Mouse (Mus musculus) left cerebral cortex, adult 8-10 months (tissue): ENCODE results near the gene Cbx2. TPM values are rescaled to one million over a fixed set of nuclear protein-coding genes. Genes with fewer than 3 reads are reported as not detected.
A peak's percentile ranks its signal among the peaks of the same experiment; 100 is the strongest.

Source experiments
- DNase-seq, 2 experiments: peaks; one replicate each; pipeline ENCODE4 v3.0.0; 2022; ENCODE audit warnings: low spot score in 2 of 2
- total RNA-seq, 4 experiments: library from RNA; stranded (reverse); gene quantifications; 2 replicates each; pipeline ENCODE4 v1.2.4; 2022

Cbx2 gene
- total RNA-seq, 4 experiments from 2014 or later: 2.2 to 3.3 (median 2.6) TPM

DNA sequence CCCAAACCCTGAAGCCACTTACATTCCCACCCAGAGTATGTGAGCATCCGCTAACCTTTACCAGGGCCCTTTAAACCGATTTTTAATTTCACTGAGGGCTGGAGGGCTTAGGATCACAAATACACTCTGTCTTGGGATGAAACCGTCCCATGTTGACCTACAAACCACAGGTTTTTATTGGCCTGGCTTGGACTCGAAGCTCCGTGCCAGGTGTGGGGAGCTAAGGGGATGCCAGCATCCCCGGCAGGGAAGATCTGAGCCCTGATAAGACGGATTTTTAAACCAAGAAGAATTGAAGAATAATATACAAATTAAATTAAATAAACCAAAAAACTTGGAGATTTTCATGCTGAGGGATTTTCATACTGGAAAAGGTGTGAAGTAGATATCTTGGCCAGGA lies 8.3 kb upstream of the Cbx2 start:
- DNase-seq: no peak

DNA sequence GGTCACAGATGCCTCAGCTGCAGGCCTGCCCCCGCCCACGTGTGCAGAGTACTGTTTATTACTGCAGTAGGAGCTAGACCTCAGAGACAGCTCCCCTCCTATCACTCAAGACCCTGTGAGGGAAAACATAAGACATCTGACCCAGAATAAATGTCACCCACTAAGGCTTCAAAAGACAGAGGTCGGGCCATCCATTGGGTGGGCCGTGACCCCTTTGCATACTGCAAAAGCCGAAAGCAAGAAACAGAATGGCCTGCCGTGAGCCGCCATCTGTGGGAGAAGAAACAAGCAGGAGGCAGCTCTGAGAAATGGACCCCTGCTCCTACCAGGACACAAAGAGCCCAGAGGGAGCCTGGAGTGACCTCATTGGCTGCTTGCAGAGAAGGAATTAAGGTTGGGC lies 5.3 kb upstream of the Cbx2 start:
- DNase-seq: no peak

DNA sequence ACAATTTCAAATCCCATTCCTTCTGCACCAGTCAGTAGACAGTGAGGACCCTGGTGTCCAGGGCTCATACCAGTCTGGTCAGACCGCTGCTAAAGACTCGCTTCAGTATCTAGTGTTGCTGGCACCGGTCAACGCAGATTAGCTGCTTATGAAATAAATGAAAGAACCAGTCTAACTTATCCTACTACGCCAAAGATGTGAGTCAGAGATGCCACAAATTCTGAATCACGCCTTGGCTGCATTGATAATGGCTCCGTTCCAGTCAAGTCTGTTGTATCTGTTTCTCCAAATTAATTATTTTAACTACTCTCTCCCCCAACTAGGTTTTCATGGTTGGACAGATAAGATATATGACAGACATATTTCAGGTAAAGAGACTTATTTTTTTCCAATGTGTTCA lies 1.6 kb upstream of the Cbx2 start:
- DNase-seq: no peak

DNA sequence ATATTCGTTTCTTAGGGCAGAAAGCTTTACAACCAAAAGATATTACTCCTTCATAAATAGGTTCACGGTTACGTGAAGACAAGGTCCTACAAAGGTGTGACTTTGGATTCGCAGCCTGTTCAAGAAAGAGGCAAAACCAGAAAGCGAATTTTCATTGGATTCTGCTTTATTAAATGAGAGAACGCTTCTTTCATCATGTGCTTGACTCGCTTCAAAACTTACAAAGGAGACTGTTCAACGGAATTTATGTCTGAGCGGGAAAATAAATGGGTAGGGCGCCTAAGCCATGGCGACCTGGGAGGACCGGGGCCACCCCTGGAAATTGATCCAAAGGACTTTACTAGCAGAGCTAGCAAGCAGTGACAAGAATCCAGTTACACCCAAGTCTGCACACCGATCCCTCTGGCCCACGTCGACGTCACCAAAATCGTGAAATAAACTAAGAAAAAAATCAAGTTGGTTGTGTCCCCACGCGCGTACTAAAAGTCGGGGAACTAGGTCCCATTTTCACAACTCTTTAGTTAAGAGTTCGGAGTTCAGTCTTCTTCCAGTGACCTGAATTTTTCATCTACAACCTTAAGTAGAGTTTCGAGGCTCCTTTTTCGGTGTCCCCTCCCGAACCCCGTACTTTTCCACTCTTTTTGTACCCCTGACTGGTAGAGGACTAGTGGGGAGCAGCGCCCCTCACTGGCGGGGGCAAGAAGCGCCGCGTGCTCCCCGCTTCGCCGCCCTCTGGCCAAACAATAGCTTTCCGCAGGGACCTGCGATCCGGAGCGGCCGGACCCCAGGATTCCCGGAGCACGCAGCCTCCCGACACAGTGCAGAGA lies 481 bp upstream of the Cbx2 start:
- DNase-seq: no peak

DNA sequence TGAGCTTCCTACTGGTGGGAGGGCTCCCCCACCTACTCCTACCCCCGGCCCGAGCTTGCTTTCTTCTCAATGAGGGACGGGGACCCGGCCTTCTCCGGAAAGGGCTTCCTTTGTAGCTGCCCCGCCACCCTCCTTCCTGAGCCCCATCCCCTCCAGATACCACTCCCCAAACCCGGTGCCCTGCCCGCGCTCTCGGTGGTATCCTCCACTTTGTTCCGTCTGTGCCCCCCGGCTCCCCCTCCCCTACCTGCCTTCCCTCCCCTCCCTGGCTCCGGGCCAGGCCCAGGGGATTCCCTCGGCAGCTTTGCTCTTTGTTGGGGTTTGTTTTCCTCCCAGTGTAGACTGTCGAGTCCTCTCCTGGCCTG lies 836 bp downstream of the Cbx2 start:
- no peak for DNase-seq

DNA sequence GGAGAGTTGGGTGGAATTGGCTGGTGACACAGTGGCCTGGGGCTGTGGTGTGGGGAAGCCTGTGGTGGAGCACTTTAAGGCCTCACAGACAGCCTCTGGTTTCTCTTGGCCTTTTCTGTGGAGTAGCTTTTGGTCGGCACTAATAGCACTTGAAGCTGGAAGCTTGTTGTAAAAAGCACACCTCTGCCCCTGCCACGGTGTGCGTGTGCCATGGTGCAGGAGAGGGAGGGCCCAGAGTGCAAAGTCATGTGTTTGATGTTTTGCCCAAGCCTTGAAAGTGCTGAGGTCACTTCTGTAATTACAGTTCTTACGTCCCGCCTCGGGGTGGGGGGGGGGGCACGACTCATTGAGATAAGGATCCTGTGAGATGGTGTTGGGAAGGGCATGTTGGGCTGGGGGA lies 1.5 kb downstream of the Cbx2 start:
- no peak for DNase-seq

DNA sequence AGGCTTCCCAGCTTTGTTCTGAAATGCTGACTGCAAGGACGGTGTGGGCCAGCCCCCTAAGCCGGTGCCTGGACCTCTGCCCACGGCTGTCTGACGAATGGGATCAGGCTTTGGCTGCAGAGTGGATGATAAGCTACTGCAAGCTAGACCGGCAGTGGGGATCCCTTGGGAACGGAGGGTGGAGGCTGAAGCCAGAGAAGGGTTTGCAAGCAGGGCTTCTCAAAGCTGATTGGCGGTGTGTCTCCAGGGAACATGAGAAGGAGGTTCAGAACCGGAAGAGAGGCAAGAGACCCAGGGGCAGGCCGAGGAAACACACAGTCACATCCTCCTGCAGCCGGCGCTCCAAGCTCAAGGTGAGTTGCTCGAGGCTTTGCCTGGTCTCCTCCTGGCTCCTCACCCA lies 3.4 kb downstream of the Cbx2 start:
- DNase-seq: no peak

DNA sequence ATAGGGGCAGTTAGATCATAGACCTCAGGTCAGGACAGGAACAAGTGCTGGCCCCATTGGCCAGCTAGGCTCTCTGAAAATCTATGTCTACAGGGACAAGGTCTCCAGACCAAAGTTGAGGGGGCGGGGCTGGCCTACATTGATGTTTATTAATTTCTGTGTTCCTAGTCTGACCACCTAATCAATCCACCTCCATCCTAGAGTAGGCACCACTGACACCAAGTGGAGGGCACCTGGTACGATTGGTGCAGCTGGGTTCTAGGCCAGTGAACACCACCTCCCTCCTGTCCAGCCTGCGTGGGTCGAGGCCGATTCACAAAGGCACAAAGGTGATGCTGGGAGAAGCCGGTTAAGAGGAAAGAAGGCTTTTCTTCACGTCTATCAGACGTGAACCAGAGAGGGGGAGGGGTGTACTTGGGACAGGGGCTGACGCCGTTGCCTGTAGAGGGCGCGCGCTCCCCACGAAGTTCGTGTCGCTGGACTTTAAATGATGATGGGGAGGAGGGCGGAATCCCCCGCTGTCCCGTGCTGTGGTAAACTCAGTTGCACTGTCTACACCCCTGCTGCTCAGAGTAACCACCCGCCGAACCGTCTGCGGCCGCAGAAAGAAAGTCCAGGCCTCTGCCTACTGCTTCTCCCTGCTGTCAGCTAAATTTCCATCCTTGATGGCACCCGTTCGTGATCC lies 11.3 kb downstream of the Cbx2 start:
- peak in 1 of 2 experiments; percentile 68 for DNase-seq

DNA sequence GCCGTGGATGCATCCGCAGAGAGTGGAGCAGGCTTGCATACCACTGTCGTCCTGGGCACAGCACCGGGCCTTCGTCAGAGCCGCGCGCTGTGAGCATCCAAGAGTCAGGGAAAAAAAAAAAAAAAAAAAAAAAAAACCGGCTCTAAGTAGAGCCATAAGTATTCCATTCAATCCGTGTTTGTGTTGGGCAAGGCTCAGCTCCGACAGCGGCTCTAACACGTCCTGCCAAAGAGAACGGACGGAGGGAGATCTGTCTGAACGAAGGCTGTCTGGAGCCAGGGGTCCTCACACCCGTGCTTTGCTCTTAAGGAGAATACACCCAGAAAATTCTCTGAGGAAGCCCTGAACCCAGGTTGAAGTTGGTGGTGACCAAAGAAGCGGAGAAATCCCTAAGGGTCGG lies 11.9 kb downstream of the Cbx2 start:
- no peak for DNase-seq

DNA sequence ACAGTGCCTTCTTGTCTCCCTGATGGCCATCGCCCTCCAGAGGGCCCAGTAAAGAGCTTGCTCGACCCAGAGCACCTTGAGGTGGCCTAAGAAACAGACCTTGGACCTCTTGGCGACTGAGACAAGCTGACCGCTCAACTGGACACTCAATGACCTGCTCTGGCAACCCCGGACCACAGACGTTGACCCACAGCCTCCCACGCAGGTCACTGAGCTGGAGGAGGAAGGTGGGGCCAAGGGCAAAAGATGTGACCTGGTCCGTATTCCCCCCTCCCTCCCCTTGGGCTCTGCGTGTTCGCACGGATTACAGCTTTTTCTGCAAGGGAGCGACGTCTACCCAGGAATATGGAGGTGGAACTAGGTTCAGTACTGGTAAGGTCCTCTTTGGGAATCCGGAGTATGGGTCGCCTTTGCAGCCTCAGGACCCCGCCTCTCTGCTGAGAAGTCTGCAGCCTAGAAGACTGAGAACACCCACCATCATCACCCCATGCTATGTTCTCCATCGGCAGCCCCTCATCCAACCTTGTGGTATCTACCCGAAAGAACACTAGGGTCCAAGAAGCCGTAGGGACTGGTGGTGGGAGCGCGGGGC lies 12.4 kb downstream of the Cbx2 start:
- DNase-seq: no peak

DNA sequence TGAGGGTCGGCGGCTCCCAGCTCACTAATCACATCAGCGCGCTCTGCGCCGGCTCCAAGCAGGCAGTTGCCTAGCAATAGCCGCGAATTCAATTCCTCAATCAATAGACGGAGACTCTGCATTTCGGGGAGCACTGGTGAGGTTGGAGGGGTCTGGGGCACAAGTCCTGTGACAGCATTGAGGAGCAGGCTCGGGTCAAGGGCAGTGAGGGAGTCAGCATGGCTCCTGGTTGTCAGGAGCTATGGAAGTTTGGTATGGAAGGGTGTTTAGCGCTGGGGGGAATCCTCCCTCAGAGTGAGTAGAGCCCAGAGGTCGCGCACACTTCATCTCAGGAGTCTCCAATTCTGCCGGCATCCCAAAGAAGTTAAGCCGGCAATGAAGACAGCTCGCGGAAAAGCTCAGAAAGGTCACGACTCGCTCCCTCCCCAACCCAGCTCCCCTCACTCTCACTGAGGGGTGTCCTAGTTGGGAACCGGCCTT lies 13.0 kb downstream of the Cbx2 start:
- DNase-seq: no peak

DNA sequence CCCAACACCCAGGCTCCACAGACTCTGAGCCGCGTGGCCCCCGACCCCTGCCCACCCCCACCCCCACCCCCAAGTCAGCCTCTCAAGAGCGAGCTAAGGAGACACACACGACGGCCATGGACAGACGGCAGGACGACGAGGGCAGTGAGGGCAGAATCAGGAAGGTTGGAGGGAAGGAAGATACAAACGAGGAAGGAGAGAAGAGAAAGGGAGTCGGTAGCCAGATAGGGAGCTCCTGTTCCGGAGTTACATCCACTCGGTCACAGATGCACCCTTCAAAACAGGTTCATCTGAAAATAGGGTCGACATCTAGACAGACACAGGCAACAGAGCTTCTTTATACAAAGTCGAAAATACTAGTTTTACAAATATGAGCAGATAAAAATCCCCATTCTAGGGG lies 13.7 kb downstream of the Cbx2 start:
- DNase-seq: no peak

DNA sequence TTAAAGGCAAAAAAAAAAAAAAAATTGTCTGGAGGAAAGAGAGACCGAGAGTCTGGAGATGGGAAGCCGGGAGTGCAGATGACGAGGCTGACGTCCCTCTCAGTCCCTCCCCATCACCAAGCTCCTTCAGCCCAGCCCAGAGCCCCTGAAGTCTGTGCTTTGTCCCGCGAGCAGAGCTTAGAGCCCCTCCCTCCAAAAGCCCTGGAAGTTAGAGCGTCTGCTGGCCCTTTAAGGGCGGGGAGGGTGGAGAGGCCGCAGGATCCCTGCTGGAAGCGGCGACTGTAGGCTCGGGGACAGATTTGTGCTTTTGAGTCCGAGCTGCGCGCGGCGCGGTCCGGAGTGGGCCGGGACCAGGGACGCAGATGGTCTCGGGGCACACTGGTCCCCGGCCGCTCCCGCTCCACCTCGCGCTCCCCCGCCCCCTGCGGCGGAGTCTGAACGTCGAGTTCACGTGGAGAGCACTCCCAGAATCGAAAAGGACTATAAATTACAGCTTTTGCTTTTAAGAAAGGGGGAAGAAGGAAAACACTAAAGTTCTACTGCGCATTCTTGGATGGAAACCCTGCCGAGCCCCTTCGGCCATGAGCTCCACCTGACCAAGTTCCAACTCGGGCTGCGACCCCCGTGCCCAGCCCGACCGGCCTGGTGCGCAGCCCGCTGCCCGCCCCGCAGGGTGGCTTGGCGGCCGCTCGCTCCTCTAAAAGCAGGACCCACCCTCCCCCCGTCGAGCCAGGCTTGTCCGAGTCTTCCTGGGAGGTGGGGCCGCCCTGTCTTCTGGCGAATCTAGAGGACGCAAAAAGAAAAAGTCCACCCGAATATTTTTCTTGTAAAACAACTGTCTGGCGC lies 14.4 kb downstream of the Cbx2 start:
- DNase-seq: no peak

DNA sequence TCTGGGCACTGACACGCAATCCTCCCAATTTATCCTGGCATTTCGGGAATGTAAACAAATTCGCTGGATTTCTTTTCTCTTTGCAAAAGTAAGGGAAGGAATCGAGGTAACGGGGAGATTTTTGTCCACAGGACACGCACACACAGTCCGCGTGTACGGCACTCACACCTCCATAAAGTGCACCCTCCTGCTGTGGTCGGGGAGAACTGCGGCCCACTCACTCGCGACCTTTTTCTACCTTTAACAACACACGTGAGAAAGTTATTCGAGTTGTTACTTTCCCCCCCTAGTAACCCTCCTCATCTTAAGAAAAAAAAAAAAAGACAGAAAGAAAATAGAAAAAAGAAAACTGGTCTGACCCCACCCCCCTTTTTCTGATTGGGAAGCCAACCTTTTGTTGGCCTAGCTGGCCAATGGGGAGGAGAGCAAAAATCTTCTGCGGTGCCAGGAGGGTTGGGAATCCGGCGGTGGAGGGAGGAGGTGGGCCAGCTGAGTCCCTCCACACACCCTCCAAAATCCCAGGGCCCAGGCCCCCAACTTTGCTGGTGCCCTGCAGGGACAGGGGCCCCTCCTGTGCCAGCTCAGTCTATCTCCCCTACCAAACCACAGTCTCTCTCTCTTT lies 15.1 kb downstream of the Cbx2 start:
- no peak for DNase-seq

DNA sequence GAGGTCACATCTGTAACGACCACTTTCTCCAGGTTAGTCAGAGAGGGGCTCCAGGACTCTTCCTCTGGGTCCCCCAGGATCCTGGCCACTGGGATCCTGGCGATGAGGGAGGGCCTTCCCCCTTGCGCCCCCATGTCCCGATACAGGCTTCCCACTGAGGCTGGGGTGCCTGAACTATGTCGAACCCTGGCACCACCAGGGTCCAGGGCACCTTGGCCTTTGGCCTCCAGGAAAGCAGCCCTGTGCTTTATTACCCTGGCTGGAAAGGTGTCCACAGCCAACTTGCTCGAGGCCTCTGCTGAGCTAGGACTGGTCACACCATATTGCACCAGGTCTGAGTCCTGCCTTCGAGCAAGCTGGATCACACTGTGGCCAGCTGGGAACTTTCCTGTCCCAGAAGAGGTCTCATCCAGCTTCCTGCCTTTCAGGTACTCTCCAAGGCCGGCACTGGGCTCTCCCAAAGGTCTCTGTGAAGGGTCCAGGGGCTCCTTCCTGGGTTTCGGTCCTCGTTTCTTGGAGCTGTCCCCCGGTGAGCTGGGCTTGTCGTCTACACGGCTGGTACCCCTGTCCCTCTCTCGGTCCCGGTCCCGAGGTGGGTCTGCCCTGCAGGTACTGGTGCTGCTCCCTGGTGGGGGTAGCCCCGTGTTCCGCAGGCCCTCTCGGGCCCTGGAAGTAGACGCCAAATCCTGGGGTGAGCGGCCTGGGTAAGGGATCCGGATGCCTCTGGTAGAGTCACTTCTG lies 16.2 kb downstream of the Cbx2 start:
- no peak for DNase-seq

DNA sequence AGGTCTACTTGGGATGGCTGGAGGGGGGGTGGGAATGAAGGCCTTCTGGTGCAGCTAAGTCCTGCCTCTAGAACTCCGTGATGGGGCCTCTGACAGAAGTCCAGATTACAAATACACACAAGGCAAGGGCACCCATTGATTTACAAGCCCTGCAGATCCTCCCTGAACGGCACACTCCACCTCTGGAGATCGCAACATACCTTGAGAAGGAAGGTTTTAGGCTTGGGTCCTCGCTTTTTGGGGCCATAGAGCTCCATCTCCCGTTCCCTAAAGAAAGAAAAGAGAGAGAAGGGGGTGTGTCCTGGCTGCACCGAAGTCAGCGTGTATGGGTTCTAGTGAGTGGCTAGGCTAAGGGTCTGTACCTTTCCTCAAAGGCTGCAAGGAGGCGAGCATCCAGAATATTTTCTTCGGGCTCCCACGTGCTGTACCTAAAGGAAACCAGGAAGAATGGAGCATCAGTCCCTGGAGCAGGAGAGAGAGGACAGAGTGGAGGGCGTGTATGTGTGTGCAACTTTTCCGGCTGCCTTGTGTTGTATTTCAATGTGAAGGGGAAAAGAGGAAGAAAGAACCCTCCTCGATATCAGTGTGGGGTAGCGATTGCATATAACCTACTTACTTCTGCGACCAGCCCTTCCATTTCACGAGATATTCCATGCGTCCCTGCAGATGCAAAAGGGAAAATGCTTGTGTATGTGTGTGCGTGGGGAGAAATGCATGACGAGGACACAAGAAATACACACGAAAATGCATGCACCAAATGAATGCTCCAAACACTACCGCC lies 17.2 kb downstream of the Cbx2 start:
- no peak for DNase-seq

DNA sequence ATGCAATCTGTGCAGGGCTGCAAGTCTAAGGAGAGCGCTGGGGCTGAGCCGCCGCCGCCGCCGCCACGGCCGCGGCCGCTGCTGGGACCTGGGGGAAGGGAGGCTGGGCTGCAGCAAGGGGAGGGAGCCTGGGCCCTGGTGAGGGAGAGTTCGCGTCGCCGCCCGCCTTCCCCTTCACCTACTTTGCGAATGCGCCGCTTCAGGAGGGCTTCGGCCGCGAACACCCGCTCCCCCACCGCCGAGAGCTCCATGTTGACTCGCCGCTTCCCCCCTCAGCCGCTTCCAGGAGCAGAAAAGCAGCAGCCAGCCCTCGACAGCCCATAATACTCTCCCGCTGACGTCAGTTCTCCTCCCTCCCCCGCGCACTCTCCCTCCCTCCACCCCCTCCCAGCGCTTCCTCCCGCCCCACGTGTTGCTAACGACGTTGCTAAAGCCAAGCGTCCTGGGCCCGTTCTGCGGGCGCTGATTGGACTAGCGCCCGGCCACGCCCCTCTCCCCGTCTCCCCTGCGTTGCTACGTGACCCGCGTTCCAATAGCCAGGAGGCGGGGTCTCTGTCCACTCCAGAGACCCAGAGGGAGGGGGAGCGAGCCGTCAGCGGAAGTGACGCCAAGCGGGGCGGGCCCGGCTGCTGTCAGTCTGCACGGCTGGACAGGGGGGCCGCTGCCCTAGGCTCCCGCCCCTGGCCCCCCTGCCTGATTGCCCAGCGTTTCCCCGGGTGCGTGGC lies 18.0 kb downstream of the Cbx2 start, which contains the start of gene Cbx8:
TSS of gene Cbx8 (minus strand) at position 370 of the 725 bp plus-strand sequence.
- DNase-seq: peak; percentile 96 to 100

DNA sequence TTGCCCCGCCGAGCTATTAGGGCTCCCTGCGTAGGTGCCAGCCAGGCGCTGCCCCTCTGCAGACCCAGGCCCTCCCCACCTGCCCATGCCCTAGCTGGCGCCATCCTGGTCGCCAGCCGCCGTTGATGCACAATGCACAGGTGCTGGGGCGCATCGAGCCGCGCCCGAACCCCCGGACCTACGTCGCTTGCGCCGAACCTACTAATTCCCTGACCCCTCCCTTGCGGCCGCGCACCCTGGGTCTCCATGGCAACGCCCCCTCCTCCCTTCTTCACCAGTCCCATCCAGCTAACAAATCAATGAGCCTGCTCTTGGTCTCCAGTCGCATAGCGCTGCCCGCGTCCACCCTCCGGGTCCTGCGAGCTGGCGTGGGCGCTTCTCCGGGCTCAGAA lies 18.6 kb downstream of the Cbx2 start:
- no peak for DNase-seq
